Mouse (Mus musculus) cortical plate, adult 2 months (tissue): ENCODE measurements at regions not wholly inside any gene's neighbourhood (a gene's known extent, or its start where the extent isn't known, plus 50 kb on each side); places are given as distances from the start of the nearest gene placed in this dataset.

ENCODE experiments used
- CTCF ChIP-seq: fragments of 200-500 bp; IDR thresholded peaks from 2 replicates; pipeline ENCODE4 v1.5.1; 2011; ENCODE audit warnings: mild to moderate bottlenecking, control low read depth, low read length; ENCODE audit not compliant: insufficient read depth; ENCODE audit errors: extremely low read depth
- POLR2A ChIP-seq: fragments of 200-500 bp; IDR thresholded peaks from 2 replicates; pipeline ENCODE4 v1.6.1; 2011; ENCODE audit warnings: mild to moderate bottlenecking, low read length, control low read depth; ENCODE audit not compliant: insufficient read depth; ENCODE audit errors: extremely low read depth

DNA sequence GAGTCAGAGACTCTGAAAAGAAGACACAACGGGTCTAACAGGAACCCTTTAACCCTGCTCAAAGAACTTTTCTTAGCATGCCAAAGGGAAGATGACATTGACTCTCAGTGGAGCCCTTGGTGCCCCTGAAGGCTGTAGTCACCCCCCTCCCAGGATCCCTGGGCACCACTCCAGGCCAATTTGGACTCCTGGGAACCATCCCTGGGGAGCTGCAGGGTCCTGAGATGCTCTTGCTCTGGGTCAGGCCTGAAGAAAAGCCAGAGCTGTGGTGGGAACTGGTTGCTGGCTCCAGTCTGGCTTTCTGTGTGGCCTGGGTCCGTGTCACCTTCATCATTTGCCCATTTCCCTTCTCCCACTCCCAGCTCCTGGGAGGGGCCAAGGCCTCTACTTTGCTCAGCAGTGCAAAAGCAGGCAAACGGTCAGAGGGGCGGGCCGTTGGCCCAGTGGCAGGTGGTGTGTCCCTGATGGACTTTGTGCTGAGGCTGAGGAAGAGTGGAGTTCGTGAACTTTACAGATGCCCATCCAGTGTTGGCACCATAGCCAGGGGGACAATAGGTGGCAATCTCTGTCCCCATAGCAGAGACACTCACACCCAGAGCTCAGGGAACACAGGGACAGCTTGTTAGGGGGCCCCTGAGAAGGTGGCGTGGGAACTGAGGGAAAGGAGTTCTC lies 69.1 kb upstream of the Ccnd1 start:
- no peak for TF ChIP-seq CTCF
- TF ChIP-seq POLR2A: no peak
